ENCODE assay signal across 8 mouse cellular contexts in genomic region chr15:11065528-11066171, GRCm38 (mm10). TPM values are rescaled to one million over a fixed set of nuclear protein-coding genes. Genes with fewer than 3 reads are reported as not detected.
DNase-seq lines count a peak whose midpoint lies in the region.
"Had no signal": no experiment of that assay in that cellular context is flagged by ENCODE, and none has a peak within 500 bp of the region (broad histone marks: within the 10 kb centered on the region; RNA-seq: fewer than 3 reads in every experiment).

No protein-coding gene starts in this region.

- peak overlapping the region; percentile 14 for H3K27ac ChIP-seq in brown adipose tissue, adult 24 weeks (replicated peaks; ENCODE audit: low read depth, low read length)
- H3K27ac ChIP-seq in hindbrain, embryonic 10.5 days = peak overlapping the region; percentile 86

- peaks cover 6% of the 10 kb centered on the region; the same call in 1 of the 2 replicates for H3K4me1 ChIP-seq in brown adipose tissue, adult 24 weeks (ENCODE audit: control insufficient read depth, insufficient read depth, insufficient read length, low read length)
- peaks cover 39% of the 10 kb centered on the region for H3K4me1 ChIP-seq in hindbrain, embryonic 10.5 days (replicated peaks)

- H3K9me3 ChIP-seq in hindbrain, embryonic 10.5 days = no peaks in the 10 kb centered on the region

- 4% methylated on average over 9 of the region's 9 CpGs for WGBS in hindbrain, embryonic 10.5 days

- intact Hi-C loops in gastrocnemius, postnatal 14 days (cut with DNase I; ENCODE audit: low total_unique reads) = no loop called here

- peak; percentile 52 for DNase-seq in NIH3T3 (ENCODE audit: low read depth)
- peak; percentile 25 for DNase-seq in hindbrain, embryonic 10.5 days (ENCODE audit: low spot score)
- DNase-seq in lung, postnatal 10 days = peak; percentile 35
- no peak for DNase-seq in spleen, postnatal 10 days (ENCODE audit: low spot score in 2 of 2)
- no peak for DNase-seq in spleen, adult 12 weeks (ENCODE audit: low spot score)
- DNase-seq in gastrocnemius, postnatal 14 days = no peak

- no peaks in the 10 kb centered on the region for H3K27me3 ChIP-seq in hindbrain, embryonic 10.5 days (ENCODE audit: insufficient read depth, poor library complexity, severe bottlenecking)

- no peaks in the 10 kb centered on the region for H3K36me3 ChIP-seq in hindbrain, embryonic 10.5 days

- H3K4me3 ChIP-seq in brown adipose tissue, adult 24 weeks (ENCODE audit: insufficient read depth, low read depth, low read length) = peak overlapping the region; percentile 60
- peak overlapping the region; percentile 52 for H3K4me3 ChIP-seq in hindbrain, embryonic 10.5 days

RNA-seq across cellular contexts. Expression of gene Adamts12, which starts 1.1 kb away (rescaled TPM):
- 1.6 and 2.3 TPM in 2 replicates for polyA plus RNA-seq in brown adipose tissue, adult 24 weeks (2012; ENCODE audit: insufficient read depth, insufficient read length, missing spikeins)
- polyA plus RNA-seq in hindbrain, embryonic 10.5 days (2016; fragmentation: Nextera tagmentation; extraction: Ambion mirVana) = 2.1 and 2.3 TPM in 2 replicates
- 10 to 100 TPM; 19.8 to 21.6 TPM for total RNA-seq in gastrocnemius, postnatal 14 days (2021)

RNA-seq across cellular contexts. Expression of gene Rxfp3, which starts 27.9 kb away (rescaled TPM):
- not detected in 2 replicates for polyA plus RNA-seq in brown adipose tissue, adult 24 weeks (2012; ENCODE audit: insufficient read depth, insufficient read length, missing spikeins)
- 0.86 and 0.92 TPM in 2 replicates for polyA plus RNA-seq in hindbrain, embryonic 10.5 days (2016; fragmentation: Nextera tagmentation; extraction: Ambion mirVana)
- under 1 TPM in 1 of 2 experiments, not detected in 1; 0.08 TPM for total RNA-seq in gastrocnemius, postnatal 14 days (2021)
- polyA plus RNA-seq: spleen, adult 2 months had no signal

Comparison
In these comparisons a context has a peak if more than half of its experiments do, and no peak if none do; other contexts are left out.
1. DNase-seq: peak in NIH3T3 (single experiment), hindbrain, embryonic 10.5 days (single experiment) and lung, postnatal 10 days (single experiment); none in spleen, postnatal 10 days (0 of 2), spleen, adult 12 weeks (single experiment) and gastrocnemius, postnatal 14 days (single experiment).